Mouse (Mus musculus): ENCODE data around the gene Mettl17.
"Not testable (repeated sequence)": the region's sequence is repeated elsewhere in the genome, so short reads cannot be mapped to it uniquely, and the experiment has no call there.

The Mettl17 gene

GRCm38 (mm10) chr14:51896539-51897170 is 12.0 kb downstream of the Mettl17 start:
- no peak for DNase-seq (ENCODE audit: low read depth, low spot score)

DNA sequence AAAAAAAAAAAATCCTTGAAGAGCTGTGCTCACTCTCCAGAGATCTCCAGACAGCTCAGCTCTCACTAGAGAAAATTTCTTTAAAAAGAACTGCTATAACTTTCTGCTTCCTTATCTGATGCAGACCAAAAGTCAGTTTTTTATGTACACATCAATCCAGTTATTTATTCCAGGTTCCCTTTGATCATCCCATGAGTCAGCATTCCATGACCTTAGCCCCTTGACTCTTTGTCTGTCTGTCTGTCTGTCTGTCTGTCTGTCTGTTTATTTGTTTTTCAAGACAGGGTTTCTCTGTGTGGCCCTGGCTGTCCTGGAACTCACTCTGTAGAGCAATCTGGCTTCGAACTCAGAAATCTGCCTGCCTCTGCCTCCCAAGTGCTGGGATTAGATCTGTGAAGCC is 14.7 kb downstream of the Mettl17 start:
- no peak for DNase-seq (ENCODE audit: low read depth, low spot score)

- DNase-seq (ENCODE audit: low read depth, low spot score), result no peak
These were observed 18.4 kb downstream of the Mettl17 start for GRCm38 (mm10) chr14:51902806-51903710.

DNA sequence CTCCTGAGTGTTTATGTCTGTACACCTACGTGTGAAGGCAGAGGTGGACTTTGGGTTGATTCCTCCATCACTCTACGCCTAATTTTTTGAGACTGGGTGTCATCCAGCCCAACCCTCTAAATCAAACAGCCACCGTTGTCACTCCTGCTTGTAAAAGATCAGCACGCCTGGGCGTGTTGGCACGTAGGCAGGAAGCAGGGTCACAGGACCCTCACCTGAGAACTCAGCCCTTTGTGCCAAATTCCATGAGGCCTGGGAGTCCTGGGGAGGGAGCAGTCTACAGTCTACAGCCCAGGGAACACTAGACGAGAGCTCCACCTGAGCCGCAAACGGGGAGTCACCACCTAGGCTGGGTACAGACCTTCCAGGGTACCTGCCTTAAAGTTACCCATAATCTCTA is 19.1 kb downstream of the Mettl17 start:
- DNase-seq (ENCODE audit: low read depth, low spot score), result no peak

DNA sequence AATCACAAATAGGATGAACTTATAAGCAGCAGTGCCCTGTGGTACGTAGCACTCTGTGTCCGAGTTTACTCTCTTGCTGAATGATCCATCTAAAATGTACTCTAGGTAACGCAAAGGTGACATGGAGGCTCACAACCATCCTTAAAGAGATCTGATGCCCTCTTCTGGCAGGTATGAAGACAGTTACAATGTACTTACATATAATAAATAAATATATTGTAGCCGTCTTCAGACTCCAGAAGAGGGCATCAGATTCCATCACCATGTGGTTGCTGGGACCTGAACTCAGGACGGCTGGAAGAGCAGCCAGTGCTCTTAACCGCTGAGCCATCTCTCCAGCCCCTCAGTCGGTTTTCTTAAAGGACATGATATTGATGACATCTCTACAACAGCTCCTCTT is 20.1 kb downstream of the Mettl17 start:
- DNase-seq (ENCODE audit: low read depth, low spot score), result no peak

- no peak for DNase-seq (ENCODE audit: low read depth, low spot score)
These were observed 21.5 kb downstream of the Mettl17 start for GRCm38 (mm10) chr14:51906102-51906501.

DNA sequence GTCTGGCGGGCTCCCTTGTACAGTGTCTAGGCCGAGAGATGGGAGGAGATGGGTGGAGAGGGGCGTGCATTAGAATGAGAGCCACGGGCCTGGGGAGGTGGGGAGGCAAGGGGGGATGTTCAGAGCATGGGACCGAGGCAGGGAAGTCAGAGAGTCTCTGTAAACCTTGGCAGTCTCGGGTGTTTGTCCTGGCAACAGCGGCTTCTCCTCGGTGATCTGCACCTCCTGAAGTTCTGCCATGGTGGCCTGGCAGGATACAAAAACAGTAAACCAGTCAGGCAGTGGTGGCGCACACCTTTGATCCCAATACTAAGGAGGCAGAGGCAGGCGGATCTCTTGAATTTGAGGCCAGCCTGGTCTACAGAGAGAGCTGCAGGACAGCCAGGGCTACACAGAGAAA is 26.7 kb downstream of the Mettl17 start:
- DNase-seq (ENCODE audit: low read depth, low spot score), result no peak

DNA sequence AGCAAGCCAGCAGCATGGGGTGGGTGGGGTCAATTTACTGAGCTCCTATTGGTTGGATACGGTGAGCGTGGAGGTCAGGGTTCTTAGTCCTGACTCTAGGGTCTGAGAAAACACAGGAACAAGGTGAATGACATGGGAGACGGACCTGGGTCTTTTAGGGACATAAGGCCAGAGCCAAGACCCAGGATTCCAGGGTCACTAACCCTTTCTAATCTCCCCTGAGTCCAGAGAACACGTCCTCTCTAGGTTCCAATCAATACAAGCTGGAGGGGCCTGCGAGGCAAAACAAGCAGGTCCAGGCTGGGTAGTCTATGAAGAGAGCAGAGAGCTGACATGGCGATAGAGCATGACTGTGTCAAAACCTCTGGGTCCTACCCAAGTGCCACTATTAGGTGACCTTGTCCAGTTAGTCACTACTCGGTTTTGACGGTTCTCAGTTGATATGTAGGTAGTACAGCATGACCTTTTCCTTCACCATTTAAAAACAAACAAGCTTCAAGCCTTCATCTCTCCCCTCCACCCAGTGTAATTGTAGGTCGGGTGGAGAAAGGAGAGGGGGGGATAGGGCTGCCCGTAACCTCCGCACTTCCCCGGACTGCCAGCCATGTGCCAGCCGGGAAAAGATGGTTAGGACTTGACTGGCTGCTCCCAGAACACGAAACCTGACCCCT is 27.9 kb downstream of the Mettl17 start:
- no peak for DNase-seq (ENCODE audit: low read depth, low spot score)

- no peak for DNase-seq (ENCODE audit: low read depth, low spot score)
These were observed 28.7 kb downstream of the Mettl17 start for GRCm38 (mm10) chr14:51913062-51913959.

- DNase-seq (ENCODE audit: low read depth, low spot score), result no peak
These were observed 29.5 kb downstream of the Mettl17 start, which contains the start of gene Ndrg2 for GRCm38 (mm10) chr14:51913960-51914762. Ndrg2 (minus strand) TSS chr14:51914158.

DNA sequence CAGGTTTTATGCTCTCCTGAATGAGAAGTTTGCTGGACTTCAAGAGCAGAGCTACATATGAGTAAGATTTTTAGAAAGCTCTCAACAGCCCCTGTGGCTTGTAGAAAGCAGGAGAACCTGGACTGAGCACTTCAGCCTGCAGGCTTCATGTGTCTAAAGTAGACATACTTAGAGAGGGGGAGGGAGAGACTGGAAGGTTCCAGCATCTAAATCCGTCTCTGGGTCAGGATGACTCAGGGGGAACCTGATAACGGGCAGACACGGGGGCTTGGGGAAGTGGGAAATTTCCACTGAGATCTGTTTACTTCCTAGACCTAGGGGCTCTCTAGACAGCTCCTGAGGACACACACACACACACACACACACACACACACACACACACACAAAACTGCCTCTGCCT is 30.4 kb downstream of the Mettl17 start:
- DNase-seq (ENCODE audit: low read depth, low spot score), result no peak

DNA sequence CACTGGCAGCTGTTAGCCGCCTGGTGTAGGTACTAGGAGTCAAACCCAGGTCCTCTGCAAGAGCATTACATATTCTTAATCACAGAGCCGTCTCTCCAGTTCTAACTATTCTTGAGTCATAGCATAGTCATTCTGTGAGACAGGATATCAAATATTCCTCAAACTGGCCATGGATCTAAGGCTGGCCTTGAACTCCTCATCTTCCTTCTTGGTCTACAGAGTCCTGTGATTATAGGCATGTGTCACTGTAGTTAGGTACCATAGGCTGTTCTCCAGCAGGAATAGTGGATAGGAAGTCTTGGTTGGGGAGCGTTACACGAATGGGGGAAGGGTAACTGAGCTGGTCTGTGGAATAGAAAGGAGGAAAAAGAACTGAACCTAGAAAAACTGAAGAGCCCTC is 31.9 kb downstream of the Mettl17 start:
- no peak for DNase-seq (ENCODE audit: low read depth, low spot score)

DNA sequence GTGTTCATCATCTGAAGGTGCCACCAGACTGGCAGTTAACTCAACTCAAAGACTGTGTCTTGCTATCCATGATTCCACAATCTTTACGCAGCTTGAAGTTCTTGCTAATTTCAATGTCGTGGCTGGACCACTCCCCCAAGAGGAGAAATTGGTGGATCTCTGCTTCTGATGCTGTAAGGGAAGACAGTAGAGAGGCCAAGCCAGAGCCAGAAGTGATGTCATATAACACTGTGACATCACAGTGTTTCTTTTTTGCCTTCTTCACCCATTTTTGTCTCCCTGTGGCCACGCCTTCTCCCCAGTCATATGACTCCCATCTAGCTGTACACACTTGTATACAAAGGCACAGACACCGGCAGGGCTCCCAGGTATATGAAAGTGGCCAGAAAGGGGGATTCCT is 33.5 kb downstream of the Mettl17 start, which contains the start of gene Tppp2:
TSS of gene Tppp2 (plus strand) at position 301 of the 400 bp plus-strand sequence.
- DNase-seq (ENCODE audit: low read depth, low spot score), result no peak

GRCm38 (mm10) chr14:51918966-51919365 is 34.3 kb downstream of the Mettl17 start:
- DNase-seq (ENCODE audit: low read depth, low spot score), result no peak

DNA sequence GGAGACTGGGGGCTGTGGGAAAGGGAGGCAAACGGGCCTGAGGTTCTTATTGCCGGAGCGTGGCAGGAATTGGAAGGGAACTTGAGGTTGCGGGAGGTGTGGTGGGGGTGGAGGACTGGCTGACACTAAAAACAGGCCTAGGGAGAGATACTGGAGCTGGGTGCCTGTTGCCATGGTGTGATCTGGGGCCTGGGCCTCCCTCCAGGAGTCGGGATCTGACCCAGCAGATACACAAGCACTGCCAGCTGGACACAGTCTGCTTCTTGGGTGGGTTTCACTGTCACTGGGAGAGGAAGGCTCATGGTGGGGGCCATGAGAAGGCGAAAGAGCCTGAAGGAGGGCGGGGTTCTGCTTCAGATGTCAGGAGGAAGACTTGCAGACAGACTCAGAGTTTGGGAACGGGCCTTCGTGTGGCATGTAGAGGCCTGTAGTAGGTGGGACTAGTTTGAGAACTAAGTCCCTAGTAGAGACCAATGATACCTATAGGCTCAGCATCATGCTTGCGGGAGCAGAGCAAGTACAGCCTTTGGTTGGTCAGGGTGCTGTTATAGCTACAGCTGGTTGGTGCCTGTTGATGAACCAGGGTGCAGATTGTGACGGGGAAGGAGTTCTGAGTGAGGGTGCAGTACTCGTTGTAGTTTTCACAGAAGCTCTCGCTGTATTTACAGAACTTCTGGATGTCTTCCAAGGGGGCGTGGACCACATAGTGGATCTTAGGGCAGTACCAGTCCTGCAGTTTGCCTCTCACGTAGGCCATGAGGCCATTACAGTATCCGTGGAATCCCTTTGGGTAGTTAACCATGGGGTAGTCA is 37.3 kb downstream of the Mettl17 start:
- DNase-seq (ENCODE audit: low read depth, low spot score), result no peak

DNA sequence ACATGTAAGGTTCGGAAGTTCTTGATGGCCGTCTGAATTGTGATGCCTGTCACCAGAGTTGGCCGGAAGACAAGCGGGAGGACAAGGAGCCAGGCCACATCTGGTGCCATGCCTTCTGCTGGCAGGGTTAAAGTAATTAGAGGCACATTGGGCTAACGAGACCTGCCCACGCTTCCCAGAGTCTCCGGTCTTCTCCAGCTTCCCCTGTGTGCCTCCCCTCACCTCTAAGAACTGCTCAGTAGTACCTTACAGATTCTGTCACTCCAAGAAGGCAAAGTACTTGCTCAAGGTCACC is 37.9 kb downstream of the Mettl17 start, which contains the start of gene Rnase13:
TSS of gene Rnase13 (minus strand) at position 203 of the 295 bp plus-strand sequence.
- DNase-seq (ENCODE audit: low read depth, low spot score), result no peak

DNA sequence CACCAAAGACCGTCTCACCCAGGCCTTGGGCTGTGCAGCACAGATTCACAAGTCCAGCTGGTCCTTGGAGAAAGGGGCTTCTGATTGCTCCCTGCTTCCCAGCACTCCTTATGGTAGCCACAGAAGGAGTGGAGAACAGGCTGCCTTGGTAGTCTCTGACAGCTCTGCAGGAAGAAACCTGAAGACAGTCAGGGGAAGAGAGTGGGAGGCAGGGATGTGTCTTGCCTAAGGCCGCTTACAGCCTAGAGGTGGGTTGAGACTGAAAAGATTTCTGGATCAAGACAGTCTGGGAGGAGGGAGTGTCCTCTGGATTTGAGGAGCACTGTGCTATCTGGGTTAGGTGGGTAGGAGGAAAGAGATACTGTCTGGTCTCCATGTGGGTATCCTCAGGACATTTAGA is 38.3 kb downstream of the Mettl17 start:
- no peak for DNase-seq (ENCODE audit: low read depth, low spot score)

- no peak for DNase-seq (ENCODE audit: low read depth, low spot score)
These were observed 38.9 kb downstream of the Mettl17 start for GRCm38 (mm10) chr14:51923492-51923891.

DNA sequence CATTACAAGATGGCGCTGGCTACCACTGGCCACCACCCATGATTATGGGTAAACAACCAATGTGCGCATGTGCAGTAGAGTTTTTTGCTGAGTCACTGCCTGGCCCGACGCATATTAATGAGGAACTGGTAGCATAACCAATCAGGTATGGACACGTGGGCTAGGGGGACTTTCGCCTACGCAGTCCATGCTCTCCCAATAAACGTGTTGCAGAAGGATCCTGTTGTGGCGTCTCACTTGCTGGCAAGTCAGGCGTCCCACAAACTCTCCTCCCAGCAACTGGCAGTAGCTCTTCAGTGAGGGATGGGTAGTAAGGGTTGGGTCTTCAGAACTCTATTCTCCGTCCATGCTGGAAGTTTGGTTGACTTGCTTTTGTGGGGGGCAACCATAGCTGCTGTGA is 42.3 kb downstream of the Mettl17 start:
- not testable (repeated sequence) for DNase-seq (ENCODE audit: low read depth, low spot score)

Data from embryo, embryonic 11.5 days (tissue).